9 mouse cellular contexts compared by ENCODE assay signal in genomic region chr10:80374063-80374462, GRCm38 (mm10). TPM values are rescaled to one million over a fixed set of nuclear protein-coding genes. Genes with fewer than 3 reads are reported as not detected.
DNase-seq lines count a peak whose midpoint lies in the region; ATAC-seq and TF ChIP-seq lines count a peak whose summit lies in the region.
"Had no signal": no experiment of that assay in that cellular context is flagged by ENCODE, and none has a peak within 500 bp of the region (broad histone marks: within the 10 kb centered on the region; RNA-seq: fewer than 3 reads in every experiment).

No protein-coding gene starts in this region.

- no peak overlapping the region for H3K9ac ChIP-seq in hindbrain, postnatal 0 days (replicated peaks; ENCODE audit: low read length)
- no peak overlapping the region for H3K9ac ChIP-seq in hindbrain, embryonic 16.5 days (ENCODE audit: low read depth, low read length)
- H3K9ac ChIP-seq: embryonic facial prominence, embryonic 15.5 days had no signal

- TF ChIP-seq CTCF in hindbrain, postnatal 0 days (IDR thresholded peaks at IDR 0.05; ENCODE audit: low read depth) = peak; percentile 72
- TF ChIP-seq CTCF in E14TG2a.4 (conservative IDR thresholded peaks at IDR 0.05; ENCODE audit: low read length) = peak; percentile 60
- TF ChIP-seq CTCF in brain, embryonic 14.5 days (IDR thresholded peaks at IDR 0.05; ENCODE audit: borderline replicate concordance, extremely low read depth, insufficient read depth, insufficient read length) = peak; percentile 59; the same call in 1 of the 2 replicates

- no peak overlapping the region for H3K4me3 ChIP-seq in hindbrain, postnatal 0 days (ENCODE audit: low read length)
- H3K4me3 ChIP-seq in hindbrain, embryonic 16.5 days (ENCODE audit: low read length) = no peak overlapping the region
- H3K4me3 ChIP-seq in E14TG2a.4 (replicated peaks; ENCODE audit: low read length) = no peak overlapping the region
- H3K4me3 ChIP-seq: embryonic facial prominence, embryonic 15.5 days had no signal

- peak; percentile 74 for DNase-seq in hindbrain, postnatal 0 days (ENCODE audit: low spot score)
- peak; percentile 60 for DNase-seq in brain, embryonic 14.5 days (ENCODE audit: low read depth)
- peak; percentile 69 to 83 for DNase-seq in frontal cortex, postnatal 36 days (ENCODE audit: low spot score in 2 of 2)
- DNase-seq in left cerebral cortex, postnatal 25 days (ENCODE audit: low spot score in 2 of 2) = peak; percentile 76 to 86
- peak; percentile 64 for DNase-seq in retina, adult 2 months (ENCODE audit: low read depth, low spot score)
- DNase-seq in adipocyte (ENCODE audit: low spot score) = no peak

- no peaks in the 10 kb centered on the region for H3K36me3 ChIP-seq in hindbrain, postnatal 0 days (ENCODE audit: insufficient read depth, low read length)
- H3K36me3 ChIP-seq in hindbrain, embryonic 16.5 days (ENCODE audit: control insufficient read depth, insufficient read depth, low read length) = no peaks in the 10 kb centered on the region
- H3K36me3 ChIP-seq in E14TG2a.4 (ENCODE audit: insufficient read depth, low read length) = no peaks in the 10 kb centered on the region
- H3K36me3 ChIP-seq: embryonic facial prominence, embryonic 15.5 days had no signal

- no peak overlapping the region for H3K27ac ChIP-seq in hindbrain, postnatal 0 days
- H3K27ac ChIP-seq in hindbrain, embryonic 16.5 days (ENCODE audit: low read depth, low read length) = no peak overlapping the region
- H3K27ac ChIP-seq: embryonic facial prominence, embryonic 15.5 days had no signal

- WGBS in hindbrain, postnatal 0 days = 22% methylated on average over 6 of the region's 6 CpGs
- WGBS in hindbrain, embryonic 16.5 days = 13% methylated on average over 6 of the region's 6 CpGs

- ATAC-seq in hindbrain, postnatal 0 days = no peak
- no peak for ATAC-seq in hindbrain, embryonic 16.5 days

- TF ChIP-seq POLR2A in brain, embryonic 14.5 days (IDR thresholded peaks at IDR 0.05; ENCODE audit: borderline replicate concordance, extremely low read depth, insufficient read depth, insufficient read length, poor library complexity, severe bottlenecking) = no peak

- H3K27me3 ChIP-seq in hindbrain, postnatal 0 days (ENCODE audit: insufficient read depth, low read length) = no peaks in the 10 kb centered on the region
- H3K27me3 ChIP-seq in hindbrain, embryonic 16.5 days (replicated peaks; ENCODE audit: control insufficient read depth, insufficient read depth, low read length) = no peaks in the 10 kb centered on the region
- peaks cover 20% of the 10 kb centered on the region for H3K27me3 ChIP-seq in E14TG2a.4 (ENCODE audit: insufficient read depth, low read length)
- H3K27me3 ChIP-seq: embryonic facial prominence, embryonic 15.5 days had no signal

- H3K4me2 ChIP-seq in hindbrain, postnatal 0 days (ENCODE audit: low read depth, low read length) = no peak overlapping the region
- H3K4me2 ChIP-seq in hindbrain, embryonic 16.5 days (ENCODE audit: low read length) = no peak overlapping the region
- H3K4me2 ChIP-seq: embryonic facial prominence, embryonic 15.5 days had no signal

- H3K9me3 ChIP-seq in hindbrain, postnatal 0 days (ENCODE audit: low read length) = no peaks in the 10 kb centered on the region
- H3K9me3 ChIP-seq in hindbrain, embryonic 16.5 days (ENCODE audit: control insufficient read depth, low read length) = no peaks in the 10 kb centered on the region
- H3K9me3 ChIP-seq in E14TG2a.4 (ENCODE audit: low read length) = no peaks in the 10 kb centered on the region
- H3K9me3 ChIP-seq: embryonic facial prominence, embryonic 15.5 days had no signal

- intact Hi-C loops in left cerebral cortex, postnatal 25 days (cut with DNase I) = loop anchor here (1.0 to 10.0 kb wide), 4 partner anchors 23 to 199 kb away; partner anchors contain the start of genes 1600002K03Rik, Apc2 and Efna2

- no peaks in the 10 kb centered on the region for H3K4me1 ChIP-seq in hindbrain, postnatal 0 days (ENCODE audit: insufficient read depth, low read length)
- peaks cover 7% of the 10 kb centered on the region for H3K4me1 ChIP-seq in hindbrain, embryonic 16.5 days (ENCODE audit: control insufficient read depth, insufficient read depth, low read depth, low read length)
- peaks cover 38% of the 10 kb centered on the region for H3K4me1 ChIP-seq in E14TG2a.4 (replicated peaks; ENCODE audit: low read depth, low read length)

RNA-seq across cellular contexts. Expression of gene Mex3d, which starts 13.4 kb away (rescaled TPM):
- 129 and 145 TPM in 2 replicates for total RNA-seq in hindbrain, postnatal 0 days (2014; rRNA removed)
- 11.6 and 14.2 TPM in 2 replicates for polyA plus RNA-seq in hindbrain, postnatal 0 days (2015; fragmentation: Nextera tagmentation; extraction: Ambion mirVana)
- polyA plus RNA-seq in hindbrain, embryonic 16.5 days (2015; fragmentation: Nextera tagmentation; extraction: Ambion mirVana) = 9.1 and 9.2 TPM in 2 replicates
- 112 and 115 TPM in 2 replicates for polyA plus RNA-seq in brain, embryonic 14.5 days (2012; rRNA removed)
- total RNA-seq in left cerebral cortex, postnatal 25 days (2021) = 10 to 100 TPM; 17.7 to 22.2 TPM

RNA-seq across cellular contexts. Expression of gene Plk5, which starts 17.8 kb away (rescaled TPM):
- 15.7 and 18.3 TPM in 2 replicates for total RNA-seq in hindbrain, postnatal 0 days (2014; rRNA removed)
- 8.9 and 9.3 TPM in 2 replicates for polyA plus RNA-seq in hindbrain, postnatal 0 days (2015; fragmentation: Nextera tagmentation; extraction: Ambion mirVana)
- 9.3 and 11.0 TPM in 2 replicates for polyA plus RNA-seq in hindbrain, embryonic 16.5 days (2015; fragmentation: Nextera tagmentation; extraction: Ambion mirVana)
- polyA plus RNA-seq in brain, embryonic 14.5 days (2012; rRNA removed) = 3.9 and 4.7 TPM in 2 replicates
- total RNA-seq in left cerebral cortex, postnatal 25 days (2021) = 10 to 100 TPM; 22.6 to 24.9 TPM

RNA-seq across cellular contexts. Expression of gene Mbd3, which starts 25.3 kb away (rescaled TPM):
- 48.2 and 50.4 TPM in 2 replicates for total RNA-seq in hindbrain, postnatal 0 days (2014; rRNA removed)
- 166 and 175 TPM in 2 replicates for polyA plus RNA-seq in hindbrain, postnatal 0 days (2015; fragmentation: Nextera tagmentation; extraction: Ambion mirVana)
- 196 and 207 TPM in 2 replicates for polyA plus RNA-seq in hindbrain, embryonic 16.5 days (2015; fragmentation: Nextera tagmentation; extraction: Ambion mirVana)
- polyA plus RNA-seq in brain, embryonic 14.5 days (2012; rRNA removed) = 265 and 292 TPM in 2 replicates
- total RNA-seq in left cerebral cortex, postnatal 25 days (2021) = 100 to 1,000 TPM; 134 to 138 TPM

RNA-seq across cellular contexts. Expression of gene Adamtsl5, which starts 25.9 kb away (rescaled TPM):
- total RNA-seq in hindbrain, postnatal 0 days (2014; rRNA removed) = 0.18 and 1.0 TPM in 2 replicates
- 0.91 and 1.2 TPM in 2 replicates for polyA plus RNA-seq in hindbrain, postnatal 0 days (2015; fragmentation: Nextera tagmentation; extraction: Ambion mirVana)
- polyA plus RNA-seq in hindbrain, embryonic 16.5 days (2015; fragmentation: Nextera tagmentation; extraction: Ambion mirVana) = 1.1 and 1.8 TPM in 2 replicates
- polyA plus RNA-seq in brain, embryonic 14.5 days (2012; rRNA removed) = 1.4 and 1.5 TPM in 2 replicates
- 1 to 10 TPM; 5.1 to 7.4 TPM for total RNA-seq in left cerebral cortex, postnatal 25 days (2021)

RNA-seq across cellular contexts. Expression of gene Uqcr11, which starts 32.6 kb away (rescaled TPM):
- total RNA-seq in hindbrain, postnatal 0 days (2014; rRNA removed) = 369 and 391 TPM in 2 replicates
- 897 and 981 TPM in 2 replicates for polyA plus RNA-seq in hindbrain, postnatal 0 days (2015; fragmentation: Nextera tagmentation; extraction: Ambion mirVana)
- polyA plus RNA-seq in hindbrain, embryonic 16.5 days (2015; fragmentation: Nextera tagmentation; extraction: Ambion mirVana) = 704 and 759 TPM in 2 replicates
- polyA plus RNA-seq in brain, embryonic 14.5 days (2012; rRNA removed) = 597 and 852 TPM in 2 replicates
- total RNA-seq in left cerebral cortex, postnatal 25 days (2021) = 100 to 1,000 TPM; 482 to 488 TPM
